Mouse (Mus musculus) bone marrow, adult 2 months (tissue): ENCODE results near the gene Yipf4. TPM values are rescaled to one million over a fixed set of nuclear protein-coding genes. Genes with fewer than 3 reads are reported as not detected.
A peak's percentile ranks its signal among the peaks of the same experiment; 100 is the strongest.

Source experiments
- H3K27ac ChIP-seq: fragments of 200-500 bp; 2 replicates; pipeline ENCODE4 v1.5.1; 2012; ENCODE audit warnings: low read depth, mild to moderate bottlenecking, control low read depth, inconsistent platforms, low read length; ENCODE audit not compliant: control insufficient read depth, poor library complexity, insufficient read depth
- H3K4me1 ChIP-seq: fragments of 200-500 bp; 2 replicates; pipeline ENCODE4 v1.6.1; 2011; ENCODE audit warnings: low read length; ENCODE audit not compliant: control insufficient read depth, insufficient read depth
- H3K4me3 ChIP-seq: fragments of 200-500 bp; replicated peaks from 2 replicates; pipeline ENCODE3; 2011; ENCODE audit warnings: mild to moderate bottlenecking, low read depth, low read length, control low read depth; ENCODE audit not compliant: control insufficient read depth
- CTCF ChIP-seq: fragments of 200-500 bp; IDR thresholded peaks from 2 replicates; pipeline ENCODE4 v1.5.1; 2011; ENCODE audit warnings: low read length, control low read depth; ENCODE audit not compliant: control insufficient read depth, insufficient read depth
- POLR2A ChIP-seq: fragments of 200-500 bp; IDR thresholded peaks from 2 replicates; pipeline ENCODE4 v1.6.1; 2011; ENCODE audit warnings: low read depth, mild to moderate bottlenecking, control low read depth, low read length, borderline replicate concordance; ENCODE audit not compliant: control insufficient read depth
- WGBS: fragments of 180-500 bp; shearing (Covaris S2); methylation state at CpG from one replicate; pipeline ENCODE4 v1.1.7; 2018; 5-methylcytosine and 5-hydroxymethylcytosine counted together
- polyA plus RNA-seq: library from polyadenylated mRNA; stranded (reverse); fragments of >200 nt; gene quantifications from 2 replicates; pipeline ENCODE4 v1.2.4, GENCODE M21; 2011; ENCODE audit warnings: low replicate concordance; ENCODE audit not compliant: missing spikeins, insufficient read depth, insufficient read length

Yipf4 gene
- polyA plus RNA-seq: 36.2 and 37.1 TPM in 2 replicates

GRCm38 (mm10) chr17:74489024-74489900, at the start of gene Yipf4:
Yipf4 (plus strand) TSS chr17:74489493.
- Histone ChIP-seq H3K27ac (peak within 1 kb of the TSS; percentile 99), H3K4me1 (no peaks in the 10 kb centered on the region; the same call in 1 of the 2 replicates), H3K4me3 (peak within 1 kb of the TSS; percentile 88)
- TF ChIP-seq CTCF (no peak), POLR2A (peak; percentile 97)
- WGBS: 4% methylated on average over 55 of the region's 58 CpGs

GRCm38 (mm10) chr17:74440486-74440885, 48.8 kb upstream of the Yipf4 start:
- Histone ChIP-seq H3K27ac (no peak overlapping the region), H3K4me1 (no peaks in the 10 kb centered on the region; the same call in 1 of the 2 replicates), H3K4me3 (no peak overlapping the region)
- TF ChIP-seq POLR2A: no peak
- no peak for TF ChIP-seq CTCF
- 7% methylated on average over 5 of the region's 5 CpGs for WGBS

- TF ChIP-seq CTCF (no peak), POLR2A (no peak)
- WGBS: 87% methylated on average over 10 of the region's 10 CpGs
- H3K4me3 ChIP-seq: no peak overlapping the region
- peaks cover 3% of the 10 kb centered on the region for H3K4me1 ChIP-seq
- H3K27ac ChIP-seq: no peak overlapping the region
Measured at GRCm38 (mm10) chr17:74449776-74450175, 39.5 kb upstream of the Yipf4 start.

- TF ChIP-seq CTCF (no peak), POLR2A (no peak)
- H3K4me1 ChIP-seq: peaks cover 3% of the 10 kb centered on the region
- 35% methylated on average over 3 of the region's 3 CpGs for WGBS
- H3K27ac ChIP-seq: no peak overlapping the region
- H3K4me3 ChIP-seq: no peak overlapping the region
Measured at GRCm38 (mm10) chr17:74453928-74454327, 35.4 kb upstream of the Yipf4 start.

- no peak overlapping the region for H3K27ac ChIP-seq
- TF ChIP-seq POLR2A (no peak), CTCF (no peak)
Measured at GRCm38 (mm10) chr17:74454660-74455059, 34.6 kb upstream of the Yipf4 start.

GRCm38 (mm10) chr17:74455426-74455825, 33.9 kb upstream of the Yipf4 start:
- Histone ChIP-seq H3K4me3 (no peak overlapping the region), H3K27ac (no peak overlapping the region)
- WGBS: 68% methylated on average over 4 of the region's 4 CpGs

More at GRCm38 (mm10) chr17:74454660-74455059, 34.6 kb upstream of the Yipf4 start:
- WGBS: 55% methylated on average over 1 of the region's 1 CpGs
- no peak overlapping the region for H3K4me3 ChIP-seq
- H3K4me1 ChIP-seq: peaks cover 3% of the 10 kb centered on the region

GRCm38 (mm10) chr17:74456825-74457224, 32.5 kb upstream of the Yipf4 start:
- H3K27ac ChIP-seq: no peak overlapping the region
- 91% methylated on average over 5 of the region's 5 CpGs for WGBS
- no peak overlapping the region for H3K4me3 ChIP-seq
- no peak for TF ChIP-seq POLR2A
- TF ChIP-seq CTCF: no peak
- peaks cover 3% of the 10 kb centered on the region for H3K4me1 ChIP-seq

More at GRCm38 (mm10) chr17:74455426-74455825, 33.9 kb upstream of the Yipf4 start:
- TF ChIP-seq CTCF (no peak), POLR2A (no peak)
- peaks cover 3% of the 10 kb centered on the region for H3K4me1 ChIP-seq

- Histone ChIP-seq H3K4me1 (peaks cover 3% of the 10 kb centered on the region), H3K27ac (no peak overlapping the region), H3K4me3 (peak overlapping the region; percentile 59)
- 54% methylated on average over 10 of the region's 10 CpGs for WGBS
- no peak for TF ChIP-seq CTCF
- TF ChIP-seq POLR2A: no peak
Measured at GRCm38 (mm10) chr17:74457972-74458677, 31.2 kb upstream of the Yipf4 start.
